Mouse (Mus musculus): ENCODE measurements around the gene Pga5.

Gene Pga5

GRCm38 (mm10) chr19:10677915-10678771 lies at the start of gene Pga5:
Gene Pga5 (minus strand): TSS chr19:10678071.
- peak; percentile 91 to 97 for DNase-seq

GRCm38 (mm10) chr19:10724629-10725363 lies 46.9 kb upstream of the Pga5 start:
- peak; percentile 63 to 71 for DNase-seq

- no peak for DNase-seq
Observed at GRCm38 (mm10) chr19:10723649-10724048, 45.8 kb upstream of the Pga5 start.

- DNase-seq, result peak; percentile 50 to 61
Observed at GRCm38 (mm10) chr19:10723084-10723483, 45.2 kb upstream of the Pga5 start.

- peak in 1 of 2 experiments; percentile 41 for DNase-seq
Observed at GRCm38 (mm10) chr19:10721064-10721463, 43.2 kb upstream of the Pga5 start.

- peak in 1 of 2 experiments; percentile 40 for DNase-seq
Observed at GRCm38 (mm10) chr19:10720524-10720923, 42.7 kb upstream of the Pga5 start.

GRCm38 (mm10) chr19:10719751-10720150 lies 41.9 kb upstream of the Pga5 start:
- peak; percentile 84 to 89 for DNase-seq

- DNase-seq, result peak; percentile 59 to 64
Observed at GRCm38 (mm10) chr19:10718251-10718775, 40.4 kb upstream of the Pga5 start.

GRCm38 (mm10) chr19:10715476-10715875 lies 37.6 kb upstream of the Pga5 start:
- DNase-seq, result peak in 1 of 2 experiments; percentile 40

GRCm38 (mm10) chr19:10714682-10715475 lies 37.0 kb upstream of the Pga5 start:
- DNase-seq, result peak; percentile 90 to 95

- DNase-seq, result no peak
Observed at GRCm38 (mm10) chr19:10714168-10714567, 36.3 kb upstream of the Pga5 start.

GRCm38 (mm10) chr19:10713551-10713950 lies 35.7 kb upstream of the Pga5 start:
- no peak for DNase-seq

- DNase-seq, result no peak
Observed at GRCm38 (mm10) chr19:10712646-10713045, 34.8 kb upstream of the Pga5 start.

GRCm38 (mm10) chr19:10712194-10712593 lies 34.3 kb upstream of the Pga5 start:
- no peak for DNase-seq

- DNase-seq, result peak in 1 of 2 experiments; percentile 43
Observed at GRCm38 (mm10) chr19:10710751-10711150, 32.9 kb upstream of the Pga5 start.

- peak; percentile 90 to 91 for DNase-seq
Observed at GRCm38 (mm10) chr19:10710088-10710511, 32.2 kb upstream of the Pga5 start.

GRCm38 (mm10) chr19:10709360-10710087 lies 31.7 kb upstream of the Pga5 start:
- peak; percentile 100 for DNase-seq

GRCm38 (mm10) chr19:10708900-10709299 lies 31.0 kb upstream of the Pga5 start:
- DNase-seq, result peak in 1 of 2 experiments; percentile 55

GRCm38 (mm10) chr19:10707881-10708280 lies 30.0 kb upstream of the Pga5 start:
- no peak for DNase-seq

GRCm38 (mm10) chr19:10707087-10707875 lies 29.4 kb upstream of the Pga5 start:
- DNase-seq, result peak; percentile 60 to 69

GRCm38 (mm10) chr19:10703470-10703869 lies 25.6 kb upstream of the Pga5 start:
- peak; percentile 60 to 70 for DNase-seq

Data from cerebellum, postnatal 25 days (tissue).